Mouse (Mus musculus): Measurements from ENCODE around the gene Gbgt1.

DNA sequence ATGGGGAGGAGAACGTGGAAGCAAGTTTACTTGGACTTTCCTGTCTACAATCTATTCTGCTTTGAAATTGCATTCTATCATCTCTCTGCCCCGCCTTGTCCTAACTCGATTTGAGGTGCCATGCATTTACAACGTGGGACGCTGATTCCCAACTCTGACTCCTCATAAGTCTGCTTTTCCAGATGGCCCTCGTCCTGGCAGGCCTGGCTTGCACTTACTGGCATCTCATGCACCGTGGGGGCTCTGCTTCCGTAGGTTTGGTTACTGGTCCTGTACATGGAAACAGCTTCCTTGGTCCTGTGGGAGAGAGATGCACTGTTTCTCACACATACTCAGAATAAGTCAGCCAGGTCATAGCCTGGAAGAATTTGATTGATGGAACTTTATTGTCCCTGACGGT is 31.8 kb upstream of the Gbgt1 start:
- TF ChIP-seq CTCF (IDR thresholded peaks at IDR 0.05; ENCODE audit: borderline replicate concordance, insufficient read depth, low read depth, low read length) (no peak), POLR2A (IDR thresholded peaks at IDR 0.05; ENCODE audit: borderline replicate concordance, insufficient read depth, low read length) (no peak)

Data from cerebellum, adult 2 months (tissue).